Comparison of ENCODE assay signal across 8 mouse cellular contexts in genomic region chr3:63570607-63571353, GRCm38 (mm10).
DNase-seq lines count a peak whose midpoint lies in the region; ATAC-seq lines count a peak whose summit lies in the region.
"Had no signal": no experiment of that assay in that cellular context is flagged by ENCODE, and none has a peak within 500 bp of the region (broad histone marks: within the 10 kb centered on the region; RNA-seq: fewer than 3 reads in every experiment).

No protein-coding gene starts in this region.

- 45% methylated on average over 7 of the region's 7 CpGs for WGBS in intestine, embryonic 15.5 days
- 59% methylated on average over 7 of the region's 7 CpGs for WGBS in midbrain, embryonic 11.5 days

- no peaks in the 10 kb centered on the region for H3K27me3 ChIP-seq in intestine, embryonic 15.5 days (replicated peaks)
- no peaks in the 10 kb centered on the region for H3K27me3 ChIP-seq in midbrain, embryonic 11.5 days (ENCODE audit: control insufficient read depth, insufficient read depth, low read length)
- H3K27me3 ChIP-seq: liver, embryonic 15.5 days had no signal

- ATAC-seq in frontal cortex, adult (ENCODE audit: low TSS enrichment) = peak; percentile 92
- ATAC-seq in intestine, embryonic 15.5 days = peak; percentile 71
- peak; percentile 77 for ATAC-seq in midbrain, embryonic 11.5 days (ENCODE audit: low FRiP score)

- no peak overlapping the region for H3K9ac ChIP-seq in intestine, embryonic 15.5 days
- no peak overlapping the region for H3K9ac ChIP-seq in midbrain, embryonic 11.5 days (ENCODE audit: low read length)
- H3K9ac ChIP-seq: liver, embryonic 15.5 days had no signal

- intact Hi-C loops in left cerebral cortex, postnatal 10 days (cut with DNase I) = loop anchor here (5.0 kb wide), 1 partner anchor 297 kb away; no protein-coding TSS in a partner anchor

- no peak overlapping the region for H3K4me2 ChIP-seq in intestine, embryonic 15.5 days (replicated peaks)
- no peak overlapping the region for H3K4me2 ChIP-seq in midbrain, embryonic 11.5 days
- H3K4me2 ChIP-seq: liver, embryonic 15.5 days had no signal

- peak; percentile 2 for DNase-seq in T-cell, adult 2 months (ENCODE audit: low spot score)
- DNase-seq in cerebellum, adult 11-12 months = peak; percentile 20
- peak; percentile 67 to 81 for DNase-seq in left cerebral cortex, postnatal 10 days (ENCODE audit: extremely low spot score in 1 of 2, low spot score in 2 of 2)
- peak; percentile 97 for DNase-seq in midbrain, embryonic 11.5 days (ENCODE audit: low spot score, missing footprints)
- peak; percentile 35 to 70 for DNase-seq in spleen, postnatal 4 days (ENCODE audit: low spot score in 2 of 2)

- H3K9me3 ChIP-seq in intestine, embryonic 15.5 days = no peaks in the 10 kb centered on the region
- no peaks in the 10 kb centered on the region for H3K9me3 ChIP-seq in midbrain, embryonic 11.5 days (ENCODE audit: control insufficient read depth, low read length)
- H3K9me3 ChIP-seq: liver, embryonic 15.5 days had no signal

- no peaks in the 10 kb centered on the region for H3K4me1 ChIP-seq in intestine, embryonic 15.5 days (replicated peaks)
- no peaks in the 10 kb centered on the region for H3K4me1 ChIP-seq in midbrain, embryonic 11.5 days (ENCODE audit: control insufficient read depth, insufficient read depth, low read length)
- H3K4me1 ChIP-seq: liver, embryonic 15.5 days had no signal

- H3K4me3 ChIP-seq in intestine, embryonic 15.5 days (replicated peaks) = no peak overlapping the region
- no peak overlapping the region for H3K4me3 ChIP-seq in midbrain, embryonic 11.5 days (ENCODE audit: low read depth, low read length)
- H3K4me3 ChIP-seq: liver, embryonic 15.5 days had no signal

- no peaks in the 10 kb centered on the region for H3K36me3 ChIP-seq in intestine, embryonic 15.5 days
- no peaks in the 10 kb centered on the region for H3K36me3 ChIP-seq in midbrain, embryonic 11.5 days (ENCODE audit: control insufficient read depth, insufficient read depth, low read length)
- H3K36me3 ChIP-seq: liver, embryonic 15.5 days had no signal

- no peak overlapping the region for H3K27ac ChIP-seq in intestine, embryonic 15.5 days
- H3K27ac ChIP-seq in midbrain, embryonic 11.5 days (ENCODE audit: low read depth, low read length) = no peak overlapping the region
- H3K27ac ChIP-seq: liver, embryonic 15.5 days had no signal

Comparison
In these comparisons a context has a peak if more than half of its experiments do, and no peak if none do; other contexts are left out.
1. DNase-seq: peak in every context shown above with its lines; median percentile 97 in midbrain, embryonic 11.5 days; 74 in left cerebral cortex, postnatal 10 days; 52 in spleen, postnatal 4 days; 20 in cerebellum, adult 11-12 months; 2 in T-cell, adult 2 months.